Mouse (Mus musculus): Measurements from ENCODE around the gene Ptprq. TPM values are rescaled to one million over a fixed set of nuclear protein-coding genes. Genes with fewer than 3 reads are reported as not detected.

Ptprq gene
- total RNA-seq, 2 experiments from 2014 or later: 0.12 to 0.15 TPM

DNA sequence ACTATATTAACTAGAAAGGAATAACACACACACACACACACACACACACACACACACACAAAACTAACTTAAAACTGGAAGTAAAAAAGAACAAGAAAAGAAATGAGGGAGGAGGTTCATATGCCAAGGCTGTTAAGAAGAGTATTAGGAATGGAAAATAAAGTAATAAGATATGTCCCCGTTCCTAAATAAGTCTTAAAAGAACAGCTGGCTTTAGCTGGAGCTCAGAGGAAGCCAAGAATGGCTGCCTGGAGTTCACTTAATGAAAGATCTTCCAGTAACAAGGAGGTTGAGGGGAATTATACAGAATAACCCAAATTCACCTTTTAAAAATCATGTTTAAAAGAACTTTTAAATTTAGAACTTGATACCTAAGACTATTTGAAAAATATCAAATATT lies 93.2 kb downstream of the Ptprq start:
- no peak for DNase-seq

DNA sequence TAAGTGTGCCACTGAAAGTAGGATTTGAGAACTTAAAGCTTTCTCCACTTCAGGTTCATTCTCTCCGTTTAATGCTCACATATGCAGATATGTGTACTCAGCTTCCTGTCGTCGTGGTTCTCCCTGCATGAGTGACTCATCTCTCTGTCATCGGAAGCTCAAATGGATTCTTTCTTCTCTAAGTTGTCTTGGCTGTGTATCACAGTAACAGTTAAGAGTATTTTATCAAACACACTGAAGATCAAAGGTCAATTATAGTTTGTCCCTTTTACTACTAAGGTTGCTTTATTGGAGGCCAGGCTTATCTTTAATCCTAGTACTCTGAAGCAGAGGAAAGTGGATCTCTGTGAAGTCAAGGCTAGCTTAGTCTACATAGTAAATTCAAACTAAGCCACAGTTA lies 95.6 kb downstream of the Ptprq start:
- no peak for DNase-seq

DNA sequence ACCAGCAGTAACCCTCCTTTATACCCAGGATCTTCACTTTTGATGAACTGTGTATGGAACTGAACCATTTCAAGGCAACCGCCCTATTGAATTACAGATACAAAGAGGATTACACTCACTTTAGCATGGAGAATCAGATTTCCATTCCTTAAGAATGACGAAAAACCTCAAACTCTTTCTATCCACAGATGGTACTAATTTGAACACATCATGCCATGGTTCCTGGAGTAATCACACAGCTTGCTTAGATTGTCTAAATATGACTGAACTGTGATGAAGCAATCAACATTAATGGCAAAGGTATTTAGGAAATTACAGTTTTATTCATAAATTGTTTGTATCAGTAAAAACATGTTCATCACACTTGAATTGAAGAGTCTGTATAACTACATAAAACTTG lies 104.4 kb downstream of the Ptprq start:
- DNase-seq: no peak

DNA sequence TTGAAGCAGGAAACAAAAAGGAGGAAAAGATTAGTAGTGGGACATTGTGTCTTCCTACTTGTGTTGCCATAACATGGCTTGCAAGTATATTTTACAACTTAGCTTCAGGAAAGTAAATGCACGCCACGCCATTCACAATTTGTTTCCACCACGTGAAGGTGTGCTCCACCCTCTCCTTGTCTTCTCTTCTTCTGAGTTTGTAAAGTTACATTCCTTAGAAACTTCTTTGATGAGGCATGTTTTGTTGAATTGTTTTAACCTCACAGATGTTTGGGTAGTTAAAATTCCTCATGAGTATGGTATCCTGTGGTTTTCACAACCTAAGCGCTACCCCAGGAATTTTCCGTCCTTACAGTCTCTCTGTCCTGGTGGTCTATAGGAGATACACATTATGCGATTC lies 118.5 kb downstream of the Ptprq start:
- no peak for DNase-seq

DNA sequence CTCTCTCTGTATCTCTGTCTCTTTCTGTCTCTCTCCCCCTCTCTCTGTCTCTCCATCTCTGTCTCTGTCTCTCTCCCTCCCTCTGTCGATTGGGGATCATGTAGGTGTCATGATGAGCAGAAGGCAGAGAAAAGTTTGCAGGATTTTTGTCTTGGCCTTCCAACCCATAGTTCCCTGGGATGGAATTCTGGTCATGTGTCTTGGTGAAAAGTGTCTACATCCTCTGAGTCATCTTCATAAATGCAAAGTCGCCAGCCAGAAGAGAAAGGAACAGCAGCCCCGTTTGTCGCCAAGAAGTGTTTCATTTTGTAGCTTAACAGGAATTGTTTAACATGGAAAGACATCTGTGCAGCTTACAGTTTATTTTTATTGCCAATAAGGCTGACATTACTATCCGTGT lies 136.5 kb downstream of the Ptprq start:
- DNase-seq: no peak

DNA sequence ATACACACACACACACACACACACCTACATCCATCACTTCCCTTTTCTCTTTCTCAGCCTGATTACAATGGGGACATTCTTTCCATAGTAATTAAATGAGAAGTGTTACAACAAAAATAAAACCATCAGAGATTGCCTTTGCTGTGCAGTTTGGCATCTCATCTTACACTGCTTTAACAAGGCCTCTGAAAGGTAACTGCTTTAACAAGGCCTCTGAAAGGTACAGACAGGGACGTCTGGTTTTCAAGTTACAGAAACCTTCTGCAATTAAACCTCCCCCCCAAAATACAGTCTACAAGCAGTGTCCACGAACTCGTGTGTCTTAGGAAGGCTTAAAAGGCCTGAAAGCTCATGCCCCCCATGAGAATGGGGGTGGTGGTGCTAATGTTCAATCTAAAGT lies 150.8 kb downstream of the Ptprq start:
- no peak for DNase-seq

DNA sequence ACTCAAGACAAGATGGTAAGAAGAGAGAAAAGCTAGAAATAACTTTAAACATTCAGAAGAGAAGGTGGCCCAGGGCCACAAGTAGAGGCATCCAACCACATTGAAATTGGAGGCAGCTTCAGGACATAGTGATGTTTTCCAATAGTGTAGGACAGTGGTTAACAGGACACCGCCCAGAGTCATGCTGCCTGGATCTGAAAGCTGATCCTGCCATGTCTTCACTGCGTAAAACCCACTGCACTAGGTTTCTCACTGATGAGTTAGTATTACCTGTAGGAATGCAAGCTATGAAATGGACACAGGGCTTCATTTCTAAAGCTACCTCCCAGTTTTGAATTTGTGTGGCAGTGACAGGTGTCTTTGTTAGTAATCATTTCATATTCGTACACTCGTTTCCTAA lies 151.6 kb downstream of the Ptprq start:
- DNase-seq: no peak

DNA sequence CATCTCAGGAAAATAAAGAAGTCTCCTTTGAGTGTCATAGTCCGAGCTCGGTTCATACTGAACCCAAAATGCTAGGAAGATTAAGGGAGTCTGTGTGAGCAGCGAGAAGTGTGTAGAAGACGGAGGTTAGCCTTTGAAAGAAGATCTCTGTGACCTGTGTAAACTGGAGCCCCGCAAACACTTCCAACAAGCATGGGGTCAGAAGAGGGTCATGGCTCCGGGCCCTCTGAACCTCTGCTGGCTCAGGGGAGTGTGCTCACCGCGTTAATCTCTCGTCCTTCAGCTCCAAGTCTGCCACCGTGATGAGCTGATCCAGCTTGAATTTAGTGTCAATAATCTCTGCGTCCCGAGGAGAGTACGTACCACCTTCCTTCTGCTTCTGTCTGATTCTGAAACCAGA lies 157.0 kb downstream of the Ptprq start:
- no peak for DNase-seq

DNA sequence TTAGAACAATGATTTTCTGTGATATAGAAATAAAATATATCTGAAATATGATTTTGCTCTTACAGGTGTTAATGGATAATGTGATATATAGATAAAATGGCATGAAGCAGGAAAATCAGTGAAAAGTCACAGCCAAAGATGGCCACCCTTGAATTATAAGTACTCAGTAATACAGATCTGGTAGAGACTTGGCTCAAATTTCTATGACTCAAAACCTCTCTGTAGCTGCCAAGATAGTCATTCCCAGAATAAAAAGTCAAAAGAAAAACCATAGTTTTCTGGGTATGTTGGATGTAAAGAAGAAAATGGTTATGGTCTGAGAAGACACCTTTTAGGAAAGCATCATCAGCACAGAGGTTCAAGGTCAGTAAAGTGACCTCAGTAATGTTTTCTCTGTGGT lies 159.0 kb downstream of the Ptprq start:
- no peak for DNase-seq

DNA sequence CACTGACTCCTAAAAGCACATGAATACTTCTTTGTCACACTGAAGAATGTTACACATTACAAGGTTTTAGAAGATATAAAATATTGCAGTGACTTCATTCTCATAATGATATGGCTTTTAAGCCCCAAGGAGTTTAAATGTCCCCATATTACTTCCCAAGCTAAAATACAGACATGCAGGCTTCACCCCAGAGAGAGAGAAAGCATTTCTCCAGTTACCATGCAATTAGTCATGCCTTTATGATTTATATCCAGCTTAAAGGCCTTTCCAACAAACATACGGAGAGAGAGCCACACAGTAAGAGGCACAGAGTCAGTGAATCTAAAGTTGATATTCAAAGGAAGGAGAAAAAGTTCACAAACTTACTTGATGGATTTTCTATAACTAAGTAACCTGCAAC lies 176.8 kb downstream of the Ptprq start:
- no peak for DNase-seq

DNA sequence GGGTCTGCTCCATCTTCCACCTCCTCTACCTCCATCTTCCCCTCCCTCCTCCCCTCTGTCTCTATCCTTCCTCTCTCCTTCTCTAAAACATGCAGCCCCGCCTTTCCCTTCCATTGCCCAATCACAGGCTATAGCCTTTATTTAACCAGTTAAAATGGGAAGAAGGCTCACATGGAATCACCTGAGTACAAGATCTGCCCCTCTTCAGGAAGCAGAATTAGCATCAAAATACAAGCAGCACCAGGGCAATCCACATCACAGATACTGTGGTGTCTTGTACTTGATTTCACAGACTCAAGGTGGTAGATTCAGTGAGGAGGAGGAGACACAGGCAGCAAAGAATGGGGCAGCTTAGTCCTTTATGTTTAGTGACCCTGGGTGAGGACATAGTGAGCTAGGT lies 191.1 kb downstream of the Ptprq start:
- no peak for DNase-seq

DNA sequence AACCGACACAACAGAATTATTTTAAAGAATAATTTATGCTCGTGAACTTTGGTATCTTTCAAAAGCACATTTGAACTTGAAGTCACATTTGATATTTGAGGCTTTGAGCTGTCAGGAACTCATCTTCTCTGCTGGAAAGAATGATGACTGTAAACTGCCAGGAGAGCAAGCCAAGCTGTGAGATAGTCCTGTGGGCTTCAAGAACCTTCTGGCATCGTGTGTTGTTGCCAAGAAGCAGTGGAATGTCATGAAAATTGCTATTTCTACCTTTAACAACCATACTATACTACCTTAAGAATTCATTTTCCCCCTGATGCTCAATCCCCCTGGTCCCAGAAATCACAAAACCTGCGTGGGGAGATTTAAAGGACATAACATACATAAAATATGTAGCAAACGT lies 200.6 kb downstream of the Ptprq start:
- no peak for DNase-seq

DNA sequence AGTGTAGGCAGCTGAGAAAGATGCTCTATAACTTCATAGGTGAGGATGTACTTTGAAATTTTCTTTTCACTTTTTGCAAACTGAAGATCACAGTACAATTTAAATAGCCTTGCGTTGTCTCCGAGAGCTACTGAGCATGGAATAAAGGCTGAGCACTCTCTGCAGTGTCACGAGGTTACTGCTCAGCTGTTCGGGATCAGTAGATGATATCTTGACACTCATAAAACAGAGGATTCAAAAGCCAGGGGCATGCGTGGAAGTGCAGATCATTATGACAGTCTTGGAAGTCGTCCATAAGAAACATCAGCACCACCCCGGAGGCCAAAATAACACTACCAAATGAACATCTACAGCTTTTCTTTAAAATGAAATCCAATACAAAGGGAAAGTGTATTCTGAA lies 203.2 kb downstream of the Ptprq start:
- no peak for DNase-seq

DNA sequence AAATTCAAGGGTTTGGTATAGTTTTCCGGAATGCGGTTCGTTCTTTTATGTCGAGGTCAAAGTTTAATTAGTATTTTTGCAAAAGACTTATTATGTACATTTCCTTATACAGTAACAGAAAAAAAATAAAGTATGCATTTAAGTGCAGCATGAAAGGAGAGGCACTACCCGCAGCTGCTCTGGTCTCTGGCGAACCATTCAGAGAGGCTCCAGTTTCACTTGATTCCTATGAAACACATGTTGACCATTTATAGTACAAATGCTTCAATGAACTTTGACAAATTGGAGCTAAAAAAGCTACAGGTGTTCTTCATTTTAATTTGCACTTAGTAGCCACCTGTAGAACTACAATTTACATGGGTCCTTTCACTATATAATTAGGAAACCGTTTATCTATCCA lies 205.1 kb downstream of the Ptprq start:
- DNase-seq: no peak

DNA sequence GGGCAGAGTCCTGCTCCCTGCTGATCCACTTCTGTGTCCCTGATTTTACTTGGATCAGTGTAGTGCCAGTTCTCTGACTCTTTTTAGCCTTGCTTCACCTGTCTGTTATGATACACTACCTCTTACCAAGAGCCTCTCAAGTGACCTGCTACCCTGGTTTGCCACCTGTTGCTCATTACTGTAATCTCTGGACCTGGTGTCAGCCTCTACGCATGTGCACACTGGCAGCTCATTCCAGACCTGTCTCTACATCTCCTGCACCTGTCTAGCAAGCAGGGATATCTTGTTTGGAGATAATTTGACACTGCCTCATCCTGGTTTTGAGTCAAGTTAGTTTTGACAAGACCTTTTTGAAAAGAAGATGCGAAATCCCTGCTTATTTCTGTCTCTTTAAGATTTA lies 213.5 kb downstream of the Ptprq start:
- DNase-seq: no peak

DNA sequence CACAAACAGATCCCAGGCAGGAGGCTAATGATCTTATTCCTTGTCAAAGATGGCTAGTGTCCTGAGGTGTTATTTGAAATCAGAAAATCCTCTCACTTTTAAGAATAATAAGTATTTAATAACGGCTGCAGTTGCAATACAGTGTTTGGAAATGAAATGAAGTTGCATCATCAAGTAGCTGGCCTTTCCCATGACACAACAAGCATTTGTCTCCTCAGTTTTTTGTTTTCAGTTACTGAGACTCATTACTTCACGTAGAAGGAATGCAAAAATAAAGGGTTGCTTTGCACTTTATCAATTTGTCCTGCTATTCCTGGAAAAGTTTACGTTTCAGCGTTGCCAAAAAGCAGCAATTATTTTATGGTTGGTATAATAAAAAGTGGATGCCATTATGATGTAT lies 216.4 kb downstream of the Ptprq start:
- no peak for DNase-seq

DNA sequence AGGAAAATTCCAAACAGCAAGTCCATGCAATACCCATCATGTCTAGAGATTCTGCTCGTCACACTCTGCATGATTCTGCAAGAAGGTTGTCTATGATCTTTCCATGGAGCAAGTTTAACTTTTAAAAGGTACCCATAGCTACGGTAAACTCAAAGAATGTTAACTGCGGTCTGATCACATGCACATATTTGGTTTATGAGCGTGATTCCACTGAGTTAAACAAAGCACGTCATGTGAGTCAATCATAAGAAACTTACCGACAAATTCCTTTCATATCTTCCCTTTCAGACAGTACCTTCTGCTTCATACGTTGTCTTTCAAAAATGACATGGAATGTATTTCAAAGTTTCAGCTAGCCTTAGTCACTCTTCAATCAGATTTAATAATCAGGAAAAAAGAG lies 217.7 kb downstream of the Ptprq start:
- no peak for DNase-seq

DNA sequence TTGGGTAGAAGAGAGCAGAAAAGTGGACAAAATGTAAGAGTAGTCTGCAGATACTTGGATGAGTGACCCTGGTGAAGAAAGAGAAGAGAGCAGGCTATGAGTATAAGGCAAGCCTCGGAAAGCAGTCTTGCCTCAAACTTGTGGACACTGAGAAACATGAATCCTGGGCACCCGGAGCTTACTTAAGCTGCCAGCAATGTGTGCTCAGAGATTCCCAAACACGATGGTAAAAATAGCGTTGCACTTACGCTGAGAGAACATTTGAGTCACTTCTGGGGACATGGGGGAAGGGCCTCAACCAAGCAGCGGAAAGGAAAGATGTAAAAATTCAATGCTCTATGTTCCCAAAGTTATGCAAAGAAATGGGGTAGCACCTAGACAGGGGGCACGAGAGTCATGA lies 220.2 kb downstream of the Ptprq start:
- DNase-seq: peak in 1 of 2 experiments; percentile 18

DNA sequence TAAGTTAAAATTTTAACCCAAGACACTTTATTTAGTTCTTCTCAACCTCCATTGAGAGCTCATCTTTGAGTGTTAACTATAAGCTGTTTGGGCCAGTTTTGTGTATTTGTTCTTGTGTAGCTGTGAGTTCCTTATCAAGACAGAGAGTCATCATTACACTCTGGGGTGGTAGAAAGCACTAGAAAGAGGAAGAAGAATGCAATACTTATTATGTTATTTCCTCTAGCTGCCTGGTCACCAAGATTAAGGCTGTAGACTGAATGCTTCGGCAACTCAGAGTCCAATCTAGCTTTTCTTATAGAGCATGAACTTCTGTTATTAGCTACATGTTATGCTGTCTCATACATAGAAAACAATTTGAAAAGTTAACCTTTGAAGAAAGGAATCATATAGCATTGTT lies 223.4 kb downstream of the Ptprq start:
- DNase-seq: no peak

DNA sequence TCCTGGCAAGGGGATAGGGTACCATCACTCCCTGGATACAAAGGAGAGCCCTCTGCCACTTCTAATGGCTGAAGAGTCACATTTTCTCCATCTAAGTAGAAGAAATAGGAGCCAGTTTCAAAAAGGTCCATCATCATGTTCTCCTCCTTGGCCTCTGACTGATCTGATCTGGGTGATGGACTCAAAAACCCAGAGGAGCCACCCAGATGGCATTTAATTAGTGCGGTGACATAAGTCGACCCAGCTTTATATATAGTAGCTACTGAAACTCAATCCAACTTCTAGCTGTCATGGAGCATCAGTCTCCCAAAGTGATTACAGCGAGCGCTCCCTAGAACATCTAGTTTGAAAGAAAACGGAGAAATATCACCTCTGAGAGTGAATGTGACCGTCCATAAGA lies 225.3 kb downstream of the Ptprq start, which contains the start of gene Myf6:
Gene Myf6 (minus strand): TSS at position 170 of the 400 bp plus-strand sequence.
- DNase-seq: no peak

DNA sequence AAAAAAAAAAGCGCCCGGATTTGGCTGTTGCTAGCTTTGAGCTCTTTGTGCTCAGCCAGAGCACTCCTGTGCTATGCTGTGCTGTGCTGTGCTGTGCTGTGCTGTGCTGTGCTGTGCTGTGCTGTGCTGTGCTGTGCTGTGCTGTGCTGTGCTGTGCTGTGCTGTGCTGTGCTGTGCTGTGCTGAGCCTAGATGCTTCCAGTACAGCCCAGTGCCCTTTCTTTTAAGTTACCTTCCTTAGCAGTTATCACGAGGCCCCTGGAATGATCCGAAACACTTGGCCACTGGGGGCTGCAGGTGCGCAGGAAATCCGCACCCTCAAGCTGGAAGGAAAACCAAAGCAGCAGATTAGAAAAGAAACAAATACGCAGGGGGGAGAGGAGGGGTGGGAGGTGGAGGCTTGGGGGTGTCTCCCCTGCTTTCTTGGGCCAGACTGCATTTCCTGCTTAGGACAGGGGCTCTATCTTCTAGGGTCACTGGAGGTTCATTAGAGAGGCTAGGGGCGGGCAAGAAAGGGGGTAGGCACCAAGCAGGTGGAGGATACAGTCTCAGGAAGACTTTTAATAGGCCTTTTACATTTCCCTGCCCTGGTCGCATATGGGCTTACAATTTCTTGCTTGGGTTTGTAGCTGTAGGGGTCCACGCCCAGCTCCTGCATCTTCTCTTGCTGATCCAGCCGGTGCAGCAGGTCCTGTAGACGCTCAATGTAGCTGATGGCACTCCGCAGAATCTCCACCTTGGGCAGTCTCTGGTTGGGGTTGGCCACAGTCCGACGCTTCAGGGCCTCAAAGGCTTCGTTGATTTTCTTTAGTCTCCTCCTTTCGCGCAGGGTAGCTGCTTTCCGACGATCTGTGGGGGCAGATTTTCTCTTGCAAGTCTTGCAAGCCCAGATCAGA lies 226.0 kb downstream of the Ptprq start:
- no peak for DNase-seq

DNA sequence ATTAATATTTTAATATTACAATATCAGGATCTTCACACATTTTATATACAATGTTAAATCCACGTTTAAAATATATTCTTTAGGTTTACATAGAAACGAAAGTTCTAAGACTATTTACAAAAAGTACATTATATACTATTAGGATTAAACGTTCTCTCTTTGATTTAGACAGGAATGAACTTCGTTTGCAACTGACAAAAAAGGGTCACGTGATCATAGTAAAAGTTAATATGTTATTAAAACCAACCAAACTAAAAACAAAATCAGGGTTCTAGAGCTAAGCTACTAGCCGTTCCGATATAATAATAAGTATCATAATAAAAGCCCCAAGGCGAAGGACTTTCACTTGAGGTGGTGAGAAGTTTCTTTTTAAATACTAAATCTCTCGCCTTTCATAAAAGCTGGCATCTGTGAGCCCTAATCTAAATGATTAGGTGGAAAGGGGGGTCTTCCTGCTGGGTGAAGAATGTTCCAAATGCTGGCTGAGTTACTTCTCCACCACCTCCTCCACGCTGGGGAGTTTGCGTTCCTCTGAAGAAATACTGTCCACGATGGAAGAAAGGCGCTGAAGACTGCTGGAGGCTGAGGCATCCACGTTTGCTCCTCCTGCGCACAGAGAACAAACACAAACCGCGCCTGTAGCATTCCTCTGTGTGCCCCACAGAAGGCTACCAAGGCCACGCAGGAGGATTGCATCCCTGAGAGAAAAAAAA lies 226.8 kb downstream of the Ptprq start:
- DNase-seq: peak in 1 of 2 experiments; percentile 3

DNA sequence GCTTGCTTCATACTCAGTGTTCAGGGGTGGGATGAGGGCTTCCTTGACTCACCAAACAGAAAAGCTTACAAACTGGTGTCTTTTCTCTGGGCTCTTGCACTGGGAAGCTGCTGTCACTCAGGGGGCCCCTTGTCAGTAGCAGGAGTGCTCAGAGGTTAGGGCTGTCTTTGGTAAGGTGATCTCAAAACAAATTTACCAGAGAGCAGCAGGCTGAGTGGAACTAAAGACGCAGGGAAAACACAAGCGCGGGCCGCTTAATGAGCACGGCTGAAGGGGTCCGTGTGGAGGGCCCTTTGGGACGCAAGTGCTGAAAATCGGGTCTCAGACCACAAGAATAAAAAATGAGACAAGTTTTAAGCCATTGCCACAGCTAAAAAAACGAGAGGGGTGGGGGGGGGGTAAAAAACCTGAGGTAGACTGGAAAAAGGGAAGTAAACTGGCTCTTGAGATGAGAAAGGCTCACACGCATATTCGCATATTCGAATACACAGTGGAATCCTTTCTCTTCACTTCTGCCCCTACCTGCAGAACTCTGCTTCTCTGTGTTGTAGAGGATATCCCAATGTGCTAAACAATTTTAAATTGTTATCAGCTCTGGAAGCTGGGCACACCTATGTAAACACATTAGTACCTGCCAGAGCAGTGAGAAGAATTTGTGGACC lies 231.1 kb downstream of the Ptprq start:
- no peak for DNase-seq
